Mouse (Mus musculus) cerebellum, adult (tissue): ENCODE results near the gene Gm49320.

ENCODE experiments used
- ATAC-seq: cut with Nextera tagmentation; 2 replicates; pipeline ENCODE4 v1.9.2; 2017; ENCODE audit warnings: mild to moderate bottlenecking, moderate library complexity, mixed read lengths; ENCODE audit not compliant: insufficient number of reproducible peaks, low FRiP score, low TSS enrichment

Gene Gm49320

DNA sequence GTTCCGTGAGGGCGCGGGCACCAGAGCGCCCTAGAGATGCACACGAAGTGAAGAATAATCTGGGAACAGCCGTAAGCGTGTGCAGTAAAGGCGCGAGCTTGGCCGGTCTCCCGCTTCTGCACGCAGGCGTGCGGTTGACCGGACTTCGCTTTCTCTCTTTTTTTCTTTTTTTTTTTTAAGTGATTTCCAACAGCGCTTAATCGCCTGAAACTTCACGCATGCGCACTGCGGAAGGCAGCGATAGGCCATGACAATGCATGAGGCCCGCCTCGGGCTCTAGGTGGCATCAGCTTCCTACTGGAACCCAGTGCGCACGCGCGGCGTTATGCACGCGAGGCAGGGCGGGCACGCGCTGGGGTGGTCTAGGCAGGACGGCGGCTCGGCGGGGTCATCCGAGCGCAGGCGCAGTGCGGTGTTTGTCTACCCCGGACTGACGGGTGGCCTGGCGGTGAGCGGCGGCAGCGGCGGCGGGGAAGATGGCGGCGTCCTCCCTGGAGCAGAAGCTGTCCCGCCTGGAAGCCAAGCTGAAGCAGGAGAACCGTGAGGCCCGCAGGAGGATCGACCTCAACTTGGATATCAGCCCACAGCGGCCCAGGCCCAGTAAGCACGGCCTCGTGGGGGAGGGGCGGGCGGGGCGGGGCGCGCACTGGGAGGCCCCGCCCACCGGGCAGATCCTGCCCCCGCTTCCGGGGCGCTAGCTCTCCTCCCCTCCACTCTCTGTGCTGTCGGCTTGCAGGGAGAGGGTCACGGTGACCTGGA is at the start of gene Gm49320, which contains the start of gene Map2k7:
Gm49320 (plus strand) TSS at position 432 of the 759 bp plus-strand sequence.
Map2k7 (plus strand) TSS at position 307 of the 759 bp plus-strand sequence.
- ATAC-seq, result peak; percentile 92

- ATAC-seq, result no peak
These were observed 49.5 kb upstream of the Gm49320 start for GRCm38 (mm10) chr8:4189031-4189722.

DNA sequence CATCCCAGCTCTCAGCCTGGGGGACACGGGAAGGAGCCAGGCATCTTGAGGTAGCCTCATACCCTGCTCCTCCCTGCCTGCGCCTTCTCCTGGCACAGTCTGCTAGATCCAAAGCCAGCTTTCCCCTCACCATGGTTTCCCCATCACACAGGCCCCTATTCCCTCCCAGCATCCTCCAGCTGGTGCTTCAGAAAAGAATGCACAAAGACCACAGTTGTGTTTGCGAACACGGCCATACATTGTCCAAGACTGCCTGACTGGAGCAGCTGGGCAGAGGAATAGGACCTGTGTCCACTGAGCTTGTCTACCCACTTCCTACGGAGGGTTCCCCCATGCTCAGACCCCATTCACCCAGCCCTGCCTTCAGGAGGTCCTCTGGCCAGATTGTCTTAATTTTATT is 46.4 kb upstream of the Gm49320 start:
- ATAC-seq, result peak; percentile 15; the same call in 1 of the 2 replicates

GRCm38 (mm10) chr8:4192807-4193587 is 45.7 kb upstream of the Gm49320 start:
- ATAC-seq, result peak; percentile 81

DNA sequence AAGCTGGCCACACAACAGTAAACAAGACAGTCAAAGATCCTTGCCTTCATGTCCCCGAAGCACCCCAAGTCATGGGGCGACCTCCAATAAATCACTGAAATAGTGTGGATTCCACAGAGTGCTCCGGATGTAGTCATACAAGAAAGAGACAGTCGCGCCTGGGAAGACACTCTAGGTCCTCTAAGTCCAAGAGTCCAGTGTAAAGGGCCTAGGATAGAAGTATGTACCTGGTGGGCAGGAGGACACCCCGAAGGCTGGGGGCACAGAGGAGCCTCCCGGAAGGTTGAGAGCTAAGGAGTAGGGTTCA is 45.1 kb upstream of the Gm49320 start:
- no peak for ATAC-seq

DNA sequence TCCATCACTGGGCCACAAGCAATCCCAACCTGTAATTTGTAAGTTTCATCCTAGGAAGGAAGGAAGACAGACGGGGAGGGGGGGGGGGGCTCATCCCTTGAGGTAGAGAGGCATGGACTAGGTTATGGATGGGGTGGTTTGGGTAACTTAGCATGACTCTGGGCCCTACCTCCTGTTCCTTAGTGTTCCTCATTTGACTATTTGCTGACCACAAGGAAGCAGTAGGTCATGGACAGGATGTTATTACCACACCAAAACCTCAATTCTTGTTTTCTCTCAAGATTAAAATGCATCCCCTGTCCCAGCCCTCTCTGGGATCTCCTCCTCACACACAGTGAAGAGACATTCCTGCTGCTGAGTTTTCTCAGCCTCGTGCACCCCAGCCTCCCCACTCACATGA is 37.3 kb upstream of the Gm49320 start:
- no peak for ATAC-seq

DNA sequence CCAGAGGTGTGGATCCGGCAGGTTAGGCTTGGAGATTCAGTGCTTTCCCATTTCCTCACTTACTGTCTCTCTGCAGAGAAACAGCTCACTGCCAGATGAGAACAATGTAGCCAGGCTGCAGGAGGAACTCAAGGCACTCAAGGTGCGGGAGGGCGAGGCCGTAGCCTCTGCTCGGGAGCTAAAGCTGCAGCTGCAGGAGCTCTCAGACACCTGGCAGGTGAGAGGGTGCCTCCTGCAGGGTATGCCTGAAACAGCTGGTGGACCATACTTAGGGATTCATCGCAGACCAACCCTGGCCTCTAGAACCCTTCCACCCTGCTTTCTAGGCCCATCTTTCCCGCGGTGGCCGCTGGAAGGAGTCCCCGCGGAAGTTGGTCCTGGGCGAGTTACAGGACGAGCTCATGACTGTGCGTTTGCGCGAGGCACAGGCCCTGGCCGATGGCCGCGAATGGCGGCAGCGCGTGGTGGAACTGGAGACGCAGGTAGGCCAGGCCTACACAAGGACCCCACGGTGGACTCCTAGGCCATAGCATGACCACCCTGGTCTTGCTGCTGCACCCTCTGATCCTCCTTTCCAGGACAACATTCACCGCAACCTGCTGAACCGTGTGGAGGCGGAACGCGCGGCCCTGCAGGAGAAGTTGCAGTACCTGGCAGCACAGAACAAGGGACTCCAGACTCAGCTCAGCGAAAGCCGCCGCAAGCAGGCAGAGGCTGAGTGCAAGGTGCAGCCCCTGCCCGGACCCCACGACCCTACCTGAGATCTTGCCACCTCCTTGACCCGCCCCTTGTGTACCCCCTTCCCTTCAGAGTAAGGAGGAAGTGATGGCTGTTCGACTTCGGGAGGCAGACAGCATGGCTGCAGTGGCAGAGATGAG is 33.2 kb upstream of the Gm49320 start:
- ATAC-seq, result no peak

GRCm38 (mm10) chr8:4206182-4207015 is 32.3 kb upstream of the Gm49320 start:
- ATAC-seq, result peak; percentile 70

- ATAC-seq, result peak; percentile 6; the same call in 1 of the 2 replicates
These were observed 31.7 kb upstream of the Gm49320 start for GRCm38 (mm10) chr8:4207016-4207350.

- ATAC-seq, result no peak
These were observed 27.6 kb upstream of the Gm49320 start for GRCm38 (mm10) chr8:4211097-4211496.

- ATAC-seq, result no peak
These were observed 25.9 kb upstream of the Gm49320 start for GRCm38 (mm10) chr8:4212809-4213209.

GRCm38 (mm10) chr8:4213210-4214005 is 25.3 kb upstream of the Gm49320 start:
- no peak for ATAC-seq

GRCm38 (mm10) chr8:4214006-4214980 is 24.4 kb upstream of the Gm49320 start:
- ATAC-seq, result no peak

DNA sequence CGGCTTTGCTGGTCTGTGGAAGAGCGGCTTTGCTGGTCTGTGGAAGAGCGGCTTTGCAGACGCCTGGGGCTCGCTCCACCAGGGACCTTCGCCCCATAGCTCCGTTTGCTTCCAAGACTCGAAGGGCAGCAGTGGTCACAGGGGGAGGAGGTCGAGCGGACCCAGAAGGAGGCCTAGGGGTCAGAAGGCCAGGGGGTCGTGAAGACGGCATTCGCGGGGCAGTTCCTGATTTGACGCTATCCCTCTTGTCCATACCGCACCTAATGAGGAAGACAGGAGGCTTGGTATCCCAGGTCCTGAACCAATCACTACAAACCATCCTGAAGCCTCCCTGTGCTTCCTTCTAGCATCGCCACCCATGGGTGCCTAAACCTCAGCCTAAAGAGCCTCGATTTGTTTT is 22.4 kb upstream of the Gm49320 start:
- ATAC-seq, result 0 out of 2 replicates have a peak, but pooled peaks have one; percentile 10

- ATAC-seq, result peak; percentile 75
These were observed 21.7 kb upstream of the Gm49320 start, which contains the start of gene Prr36 for GRCm38 (mm10) chr8:4216791-4217621. Gene Prr36 (minus strand): TSS chr8:4217459.

GRCm38 (mm10) chr8:4219617-4220016 is 19.0 kb upstream of the Gm49320 start:
- no peak for ATAC-seq
